Mouse (Mus musculus) adrenal gland, postnatal 10 days (tissue): Measurements from ENCODE around the gene Mdh1b. TPM values are rescaled to one million over a fixed set of nuclear protein-coding genes. Genes with fewer than 3 reads are reported as not detected.
A peak's percentile ranks its signal among the peaks of the same experiment; 100 is the strongest.

Experiments
- DNase-seq: peaks from one replicate; pipeline ENCODE4 v3.0.0; 2021; ENCODE audit warnings: mixed read lengths
- long read RNA-seq, 2 experiments: library from polyadenylated mRNA; stranded (forward); transcript quantifications; one replicate each; pipeline ENCODE4 v2.0.0; 2021
- total RNA-seq, 2 experiments: library from RNA; stranded (reverse); gene quantifications; 2 replicates each; pipeline ENCODE4 v1.2.3; 2021

Mdh1b gene
- not detected for total RNA-seq
- long read RNA-seq, experiment 1: 0 reads
- long read RNA-seq, experiment 2: 0 reads

DNA sequence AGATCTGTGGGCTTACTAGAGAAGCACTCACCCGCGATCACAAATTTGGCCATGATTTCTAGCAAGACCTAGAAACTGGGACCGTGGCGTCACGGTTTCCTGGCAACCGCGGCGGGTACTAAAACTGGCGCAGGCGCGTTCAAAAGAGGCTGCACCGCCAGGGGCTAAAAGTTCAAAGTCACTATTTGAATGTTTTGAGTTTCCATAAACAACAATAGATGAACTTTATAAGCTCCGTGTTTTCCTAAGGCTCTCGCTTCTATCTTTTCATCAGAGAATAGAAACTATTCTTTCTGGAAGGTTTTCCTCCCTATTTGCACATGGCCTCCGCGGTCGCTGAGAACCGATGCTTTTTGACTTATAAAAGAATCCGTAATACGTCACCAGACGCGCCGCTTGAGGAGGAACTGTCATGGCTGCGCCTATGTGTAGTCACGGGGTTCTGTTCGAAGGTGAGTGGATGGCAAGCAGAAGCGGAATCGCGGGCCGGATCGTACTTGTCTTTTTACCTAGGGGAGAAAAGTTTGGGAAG lies at the start of gene Mdh1b, which contains the start of gene Fastkd2:
TSS of gene Mdh1b (minus strand) at position 79 of the 532 bp plus-strand sequence.
TSS of gene Fastkd2 (plus strand) at position 375 of the 532 bp plus-strand sequence.
- peak; percentile 94 for DNase-seq

DNA sequence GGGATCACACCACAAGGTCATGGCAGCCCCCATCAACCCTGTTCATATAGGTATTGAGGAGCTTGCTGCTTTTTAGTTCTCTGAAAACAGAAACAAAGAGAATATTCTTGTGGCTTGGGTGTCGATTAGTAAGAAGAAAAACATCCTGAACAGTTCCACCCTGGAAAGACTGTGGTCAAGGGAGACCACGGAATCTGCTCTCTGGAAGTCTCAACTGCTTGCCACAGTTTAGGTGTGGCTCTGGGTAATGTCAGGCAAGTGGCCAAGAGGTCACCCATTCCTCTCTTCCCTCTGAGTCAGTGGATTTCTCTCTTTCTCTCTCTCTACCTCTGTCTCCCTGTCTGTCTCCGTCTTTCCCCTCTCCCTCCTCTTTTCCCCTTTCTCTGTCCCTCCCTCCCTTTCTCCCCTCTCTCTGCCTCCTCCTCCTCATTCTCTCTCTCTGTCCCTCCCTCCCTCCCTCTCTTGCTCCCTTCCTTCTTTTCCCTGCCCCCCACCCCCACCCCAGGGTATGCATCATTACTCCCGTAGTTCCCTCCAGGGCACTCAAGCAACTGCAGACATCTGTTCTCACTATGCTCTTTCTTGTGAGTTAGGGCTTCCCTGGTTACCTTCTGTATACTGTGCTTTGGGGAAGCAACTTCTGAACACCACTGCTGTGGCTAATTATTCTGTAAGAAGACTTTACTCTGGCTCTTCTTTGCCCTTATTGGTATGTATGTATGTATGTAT lies 46.9 kb upstream of the Mdh1b start:
- DNase-seq: no peak

DNA sequence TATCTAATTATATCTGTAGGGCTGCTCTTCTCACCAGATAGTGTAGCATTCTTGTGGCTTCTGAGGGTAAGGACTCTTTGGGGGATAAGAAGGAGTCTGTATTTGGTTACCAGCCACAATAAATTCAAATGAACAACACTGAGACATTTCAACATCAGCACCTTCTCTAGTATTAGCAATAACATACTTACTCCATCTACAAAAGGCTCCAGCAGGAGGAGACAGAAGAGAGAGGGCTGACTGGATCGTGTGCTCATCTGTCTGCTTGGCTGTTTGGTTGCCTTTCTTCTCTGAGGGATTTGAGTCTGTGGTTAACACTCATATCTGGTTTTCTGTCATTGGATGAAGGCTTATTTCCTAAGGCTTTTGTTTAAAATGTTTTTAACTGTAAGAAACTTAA lies 46.3 kb upstream of the Mdh1b start:
- DNase-seq: no peak

DNA sequence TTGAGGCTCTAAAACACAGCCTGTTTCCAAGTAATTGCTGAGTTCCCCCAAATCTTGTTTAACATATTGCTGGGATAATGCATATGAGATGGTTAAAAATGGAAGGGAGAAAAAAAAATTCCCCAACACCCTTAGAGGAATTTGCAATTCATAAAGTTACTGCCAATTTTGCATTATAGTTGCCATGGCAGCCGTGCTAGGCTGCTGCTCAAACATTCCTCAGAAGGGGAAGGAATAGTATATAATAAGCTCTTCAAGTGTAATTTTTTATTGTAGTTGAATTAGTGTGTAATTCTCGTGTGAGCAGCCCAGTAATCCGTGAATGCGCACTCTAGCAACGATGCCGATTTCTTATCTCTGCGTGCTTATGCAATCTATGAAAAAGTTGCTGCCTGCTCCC lies 40.2 kb upstream of the Mdh1b start:
- DNase-seq: no peak

DNA sequence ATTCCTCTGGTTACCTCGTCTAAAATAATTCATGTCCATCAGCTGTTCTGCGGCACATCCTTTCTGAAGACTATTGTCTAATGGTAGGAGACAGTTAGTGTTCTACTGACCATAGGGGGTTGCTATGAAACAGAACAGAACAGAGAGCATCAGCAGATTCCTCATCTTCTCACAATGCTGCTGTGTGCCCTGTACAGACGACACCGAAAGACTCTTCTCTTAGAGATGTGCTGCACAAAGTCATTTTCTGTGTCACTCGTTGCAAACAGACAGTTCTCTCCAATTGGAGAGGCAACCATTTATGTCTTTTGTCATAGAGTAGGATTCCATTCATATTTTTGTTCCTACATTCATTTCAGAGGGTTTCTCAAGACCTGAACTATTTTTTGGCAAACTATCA lies 39.0 kb upstream of the Mdh1b start, which contains the start of gene 4933402D24Rik:
TSS of gene 4933402D24Rik (minus strand) at position 101 of the 400 bp plus-strand sequence.
- no peak for DNase-seq

DNA sequence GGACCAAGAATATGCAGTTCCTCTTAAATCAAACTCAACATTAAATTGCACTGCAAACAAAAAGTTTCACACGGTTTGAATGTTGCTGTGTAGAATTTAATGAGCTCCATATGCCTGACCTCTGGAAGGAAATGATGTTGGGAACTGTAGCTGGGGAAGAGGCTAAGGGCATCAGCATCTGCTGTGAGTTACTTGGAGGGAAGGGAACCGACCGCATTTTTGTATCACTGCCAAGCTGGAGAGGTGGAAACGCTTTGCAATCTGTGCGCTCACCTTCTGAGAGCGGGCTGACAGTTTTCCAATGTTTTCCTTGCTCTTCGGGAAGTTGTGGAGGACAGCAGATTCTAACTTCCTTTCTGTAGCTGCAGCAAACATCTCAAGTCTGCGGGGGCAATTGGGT lies 38.0 kb upstream of the Mdh1b start:
- DNase-seq: no peak

DNA sequence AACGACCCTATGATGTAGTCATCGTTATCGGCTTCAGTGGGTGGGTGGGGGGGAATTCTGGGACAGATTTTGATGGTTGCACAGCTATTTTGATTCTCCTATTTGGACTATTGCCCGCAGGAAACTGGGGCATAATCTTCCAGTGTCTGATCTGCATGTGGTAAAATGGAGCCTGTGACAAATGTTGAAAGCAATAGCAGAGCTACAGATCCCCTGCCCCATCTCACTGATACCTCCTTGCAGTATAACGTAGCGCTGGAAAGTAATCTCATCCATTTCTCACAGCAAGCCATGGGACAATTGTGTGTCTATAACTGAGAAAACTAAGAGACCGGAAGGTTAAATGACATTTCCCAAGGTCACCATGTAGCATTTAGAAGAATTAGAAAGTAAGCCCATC lies 34.3 kb upstream of the Mdh1b start:
- no peak for DNase-seq

DNA sequence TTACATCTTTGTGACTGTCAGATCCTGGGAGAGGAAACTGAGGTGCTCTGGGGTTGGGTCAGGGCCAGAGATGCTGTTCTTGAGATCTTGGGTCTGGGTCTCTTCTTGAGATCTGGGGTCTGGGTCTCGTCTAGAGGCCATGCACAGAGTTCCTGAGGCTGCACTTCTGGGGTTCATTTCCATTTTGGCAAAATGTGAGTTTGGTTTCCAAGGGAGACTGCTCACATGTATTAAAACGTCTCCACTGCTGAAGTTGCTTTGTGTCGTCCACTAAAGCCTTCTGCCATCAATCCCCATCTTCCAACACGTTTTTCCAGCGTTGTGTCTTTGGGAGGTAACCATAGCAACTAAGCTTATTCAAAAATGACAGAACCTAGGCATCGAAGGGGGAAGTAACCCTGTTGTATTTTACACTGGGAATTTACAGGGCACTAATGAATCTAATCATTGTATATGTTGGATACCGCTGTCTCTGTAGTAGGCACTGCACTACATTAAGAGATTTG lies 33.8 kb upstream of the Mdh1b start:
- no peak for DNase-seq

DNA sequence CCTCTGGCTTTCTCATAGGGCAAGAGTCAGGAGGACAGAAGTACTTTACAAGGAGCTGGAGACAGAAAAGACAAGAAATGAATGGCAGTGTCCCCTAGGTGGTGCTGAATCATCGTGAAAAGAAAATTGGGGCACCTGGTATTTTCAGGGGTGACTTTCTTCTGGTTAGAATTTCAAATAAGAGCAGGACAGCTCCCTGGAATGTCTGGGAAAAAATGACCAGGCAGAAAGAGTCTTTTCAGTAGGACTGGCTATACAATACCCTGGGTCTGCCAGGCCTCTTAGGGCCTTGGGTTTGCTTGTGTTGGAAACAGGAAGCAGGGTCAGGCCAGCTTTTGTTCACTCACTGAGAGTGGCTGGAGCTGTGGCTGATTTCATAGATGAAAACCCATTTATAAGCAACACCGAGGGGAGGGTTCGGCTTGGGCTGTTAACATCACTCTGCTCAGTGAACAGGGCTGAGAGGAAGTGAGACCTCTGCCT lies 33.1 kb upstream of the Mdh1b start:
- DNase-seq: peak; percentile 41

DNA sequence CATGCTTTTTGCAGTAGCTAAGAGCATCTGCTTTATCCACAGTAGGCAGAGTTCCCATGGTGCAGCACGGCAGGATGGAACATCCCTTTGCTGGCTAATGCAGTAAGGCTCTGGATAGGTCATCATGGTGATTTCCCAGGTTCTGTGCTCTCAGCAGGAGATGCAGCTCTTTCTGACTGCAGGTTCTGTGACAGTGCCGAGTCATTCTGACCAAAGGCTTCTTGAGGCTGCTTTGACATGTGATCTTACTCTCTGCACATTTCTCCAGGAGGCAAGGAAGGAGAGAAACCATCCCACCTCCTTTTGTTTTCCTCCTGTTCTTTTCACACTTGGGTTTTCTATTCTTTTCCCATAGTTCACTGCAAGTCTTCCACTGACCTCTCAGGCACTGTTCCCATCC lies 25.9 kb upstream of the Mdh1b start:
- no peak for DNase-seq

DNA sequence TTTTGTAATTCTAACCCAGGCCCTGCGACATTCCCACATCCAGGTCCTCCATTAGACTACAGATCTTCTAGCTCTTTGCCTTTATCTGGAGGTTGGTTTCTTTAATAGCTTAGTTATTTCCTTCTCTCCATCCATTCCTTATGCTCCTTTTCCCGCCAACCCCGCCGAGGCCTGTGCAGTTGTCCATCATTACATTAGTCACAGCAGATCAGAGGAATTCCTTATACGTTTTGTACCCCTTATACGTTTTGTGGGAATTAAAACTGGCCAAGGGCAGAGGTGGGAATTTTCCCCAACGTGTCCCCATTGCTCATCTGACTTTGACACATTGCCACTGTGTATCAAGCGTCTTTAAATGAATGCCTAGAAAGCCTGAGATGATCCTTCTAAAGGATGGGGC lies 322 bp downstream of the Mdh1b start:
- no peak for DNase-seq

DNA sequence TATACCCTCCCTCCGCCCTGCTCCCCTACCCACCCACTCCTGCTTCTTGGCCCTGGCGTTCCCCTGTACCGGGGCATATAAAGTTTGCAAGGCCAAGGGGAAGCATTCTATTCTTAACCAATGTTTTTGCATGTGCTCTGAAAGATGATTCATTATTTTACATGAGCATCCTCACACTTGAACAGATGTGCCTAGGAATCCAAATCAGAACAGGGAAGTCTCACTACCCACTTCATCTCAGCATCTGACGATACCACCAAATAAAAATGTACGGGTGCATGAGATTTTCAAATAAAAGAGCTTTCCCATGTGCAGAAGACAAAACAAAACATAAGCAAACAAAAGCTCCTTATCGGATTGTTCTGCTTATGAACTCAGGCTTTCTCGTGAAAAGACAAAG lies 10.0 kb downstream of the Mdh1b start:
- no peak for DNase-seq

DNA sequence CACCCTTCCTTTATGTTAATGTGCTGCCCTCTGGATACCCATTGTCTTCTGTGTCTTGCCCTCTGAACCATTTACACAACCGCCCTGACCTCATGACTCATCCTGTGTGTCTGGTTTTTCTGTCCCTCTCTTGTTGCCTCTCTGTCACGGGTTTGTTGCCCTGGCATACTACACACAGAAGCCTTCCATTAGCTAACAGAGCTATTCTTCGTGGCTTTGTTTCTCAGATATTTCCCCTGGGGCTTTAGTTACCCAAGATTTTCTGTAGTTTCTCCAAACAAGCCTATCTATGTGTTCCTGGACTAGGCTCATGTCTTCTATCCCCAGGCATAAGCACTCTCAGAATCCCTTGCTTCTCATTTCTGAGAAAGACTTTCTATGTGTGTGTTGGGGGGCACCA lies 21.2 kb downstream of the Mdh1b start:
- no peak for DNase-seq

DNA sequence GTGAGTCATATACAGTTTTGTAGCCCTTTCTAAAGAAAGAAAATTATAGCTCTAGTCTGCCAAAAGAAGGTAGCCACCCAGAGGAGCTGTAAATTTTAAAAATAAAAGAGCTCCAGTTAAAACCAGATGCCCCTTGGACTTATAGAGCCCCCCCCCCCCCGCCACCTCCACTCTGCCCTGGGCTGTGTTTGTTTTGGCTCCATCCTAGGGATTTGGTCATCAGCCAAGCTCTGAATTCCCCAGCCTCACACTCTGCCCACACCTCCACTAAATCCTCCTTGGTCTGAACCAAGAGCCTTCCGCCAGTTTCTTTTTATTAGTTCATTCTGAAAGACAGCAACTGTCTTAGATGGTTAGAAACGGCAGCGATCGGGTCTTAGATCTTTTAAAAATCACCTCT lies 24.4 kb downstream of the Mdh1b start:
- DNase-seq: peak; percentile 18

DNA sequence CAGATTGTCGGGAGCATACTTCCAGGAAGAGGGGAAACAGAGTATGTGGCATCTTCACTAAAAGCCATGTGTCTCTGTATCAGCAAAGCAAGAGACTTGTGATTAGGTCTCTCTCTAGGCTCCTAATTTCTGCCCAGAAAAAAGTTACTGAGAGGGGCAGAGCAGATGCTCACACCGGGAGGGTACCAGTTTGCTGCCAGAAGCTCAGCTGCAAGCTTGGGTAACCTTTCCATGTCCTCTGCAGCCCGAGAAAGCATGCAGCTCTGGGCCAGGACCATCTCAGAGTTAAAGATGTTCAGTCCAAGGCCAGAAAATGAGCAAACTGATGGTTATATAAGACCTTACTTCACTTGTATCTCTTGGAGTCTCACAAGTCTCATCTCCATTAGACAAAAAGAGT lies 33.3 kb downstream of the Mdh1b start:
- no peak for DNase-seq

DNA sequence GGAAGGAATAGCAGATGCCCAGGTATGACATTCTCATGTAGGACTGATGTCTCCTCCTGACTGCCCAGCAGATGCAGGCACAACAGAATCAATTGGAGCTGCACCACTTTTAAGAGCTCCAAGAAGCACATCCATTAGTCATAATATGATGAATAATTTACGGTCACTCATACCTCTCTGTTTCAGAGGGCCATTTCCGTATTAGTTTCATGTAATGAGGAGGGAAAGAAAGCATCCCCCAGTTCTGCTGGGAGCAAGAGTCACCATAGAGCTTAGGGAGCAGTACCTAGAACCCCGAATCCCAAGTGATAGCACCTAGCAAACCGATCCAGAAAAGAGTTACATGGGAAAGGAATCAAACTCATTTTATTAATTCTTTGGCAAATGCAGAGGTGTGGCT lies 43.3 kb downstream of the Mdh1b start, which contains the start of gene Dytn:
TSS of gene Dytn (minus strand) at position 101 of the 400 bp plus-strand sequence.
- DNase-seq: no peak

DNA sequence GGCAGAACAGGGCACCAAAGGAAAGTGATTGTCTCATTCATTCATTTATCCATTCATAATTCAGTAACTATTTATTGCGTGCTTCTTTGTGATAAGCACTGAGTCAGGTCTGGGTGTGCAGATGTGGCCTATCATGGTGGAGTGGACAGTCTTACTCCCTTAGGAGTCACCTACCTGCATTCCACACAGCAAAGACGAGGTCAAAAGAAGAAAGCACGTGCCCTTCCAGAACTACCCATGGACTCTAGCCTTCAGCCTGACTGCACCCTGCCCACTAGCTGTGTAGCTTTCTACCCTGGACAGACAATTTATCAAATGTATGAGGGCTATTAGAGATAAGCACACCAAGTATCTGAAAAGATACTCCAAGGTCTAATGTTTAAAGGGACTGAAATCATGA lies 54.1 kb downstream of the Mdh1b start:
- DNase-seq: no peak

DNA sequence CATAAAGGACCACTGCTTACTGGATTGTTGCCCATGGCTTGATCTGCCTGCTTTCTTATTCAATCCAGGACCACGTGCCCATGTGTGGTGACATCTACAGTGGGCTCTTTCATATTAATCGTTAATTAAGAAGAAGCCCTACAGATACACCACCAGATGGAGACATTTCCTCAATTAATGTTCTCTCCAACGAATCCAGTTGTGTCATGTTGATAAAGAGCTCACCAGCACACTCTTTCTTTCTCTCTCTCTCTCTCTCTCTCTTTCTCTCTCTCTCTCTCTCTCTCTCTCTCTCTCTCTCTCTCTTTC lies 61.3 kb downstream of the Mdh1b start:
- DNase-seq: no peak

DNA sequence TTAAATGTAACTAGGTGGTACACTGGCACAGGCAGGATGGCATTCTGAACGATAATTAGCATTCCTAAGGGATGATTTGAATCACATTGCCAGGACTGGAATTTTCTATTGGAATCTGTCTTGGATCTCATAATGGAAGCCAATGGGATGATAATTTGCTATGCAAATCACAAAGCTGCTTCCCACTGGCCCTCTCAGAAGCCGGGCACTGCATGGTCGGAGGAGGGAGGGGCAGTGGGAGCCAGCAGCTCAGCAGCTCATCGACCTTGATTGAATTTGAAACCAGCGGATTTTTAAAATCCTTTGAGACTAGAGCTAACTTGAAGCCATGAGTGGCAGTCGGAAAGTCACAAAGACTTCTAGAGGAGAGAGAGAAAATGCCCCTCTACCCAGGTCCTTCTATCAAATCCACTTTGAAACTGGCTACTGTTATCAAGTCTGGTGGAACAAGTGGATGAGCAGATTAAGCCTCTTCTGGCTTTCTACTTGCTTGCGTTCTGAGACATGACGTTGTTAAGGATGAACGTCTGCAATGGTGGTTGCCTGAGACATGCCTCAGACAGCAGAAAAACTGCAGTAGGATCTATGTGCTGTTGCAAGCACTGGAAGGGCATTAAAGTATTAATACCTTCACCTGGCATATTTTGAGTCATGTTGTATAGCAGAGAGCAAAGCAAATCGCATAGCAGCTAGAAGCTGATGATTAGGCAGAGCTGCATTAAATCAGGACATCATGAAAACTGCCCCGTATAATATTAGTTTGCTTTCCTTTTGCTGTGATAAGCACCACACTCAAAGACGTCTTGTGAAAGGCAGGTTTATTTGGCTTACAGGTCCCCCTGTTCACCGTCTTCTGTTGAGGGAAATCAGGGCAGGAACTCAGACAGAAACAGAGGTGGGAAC lies 61.9 kb downstream of the Mdh1b start:
- DNase-seq: no peak

DNA sequence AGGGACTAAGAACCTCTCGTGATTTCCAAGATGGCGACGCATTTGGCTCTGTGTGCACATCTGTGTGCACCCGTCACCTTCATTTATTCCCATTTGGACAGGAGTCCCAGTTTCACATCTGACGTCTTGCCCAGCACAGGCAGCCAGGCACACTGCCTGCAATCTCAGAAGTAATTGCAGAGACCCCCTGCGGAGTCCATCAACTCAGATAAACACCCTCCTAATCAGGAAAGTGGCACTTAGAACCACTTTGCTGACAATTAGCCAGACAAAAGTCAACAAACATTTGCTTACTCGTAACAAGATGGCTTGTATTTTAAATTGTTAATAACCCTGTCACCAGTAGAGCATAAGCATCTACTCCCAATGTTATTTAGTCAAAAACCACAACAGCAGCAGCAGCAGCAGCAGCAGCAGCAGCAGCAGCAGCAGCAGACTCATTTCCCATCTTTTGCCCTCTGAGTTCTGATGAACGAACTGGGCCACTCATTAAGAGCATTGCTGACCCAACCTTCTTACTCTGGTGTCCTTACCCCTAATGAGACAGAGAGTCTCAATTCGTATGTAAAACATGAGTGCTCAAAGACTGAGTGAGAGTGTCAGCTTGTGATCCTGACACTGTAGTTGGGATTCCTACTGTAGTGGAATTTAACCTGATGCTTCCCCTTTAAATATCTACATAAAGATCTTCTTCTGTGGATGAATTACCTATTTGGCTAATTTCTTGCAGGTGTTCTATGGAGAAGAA lies 62.7 kb downstream of the Mdh1b start:
- DNase-seq: no peak

DNA sequence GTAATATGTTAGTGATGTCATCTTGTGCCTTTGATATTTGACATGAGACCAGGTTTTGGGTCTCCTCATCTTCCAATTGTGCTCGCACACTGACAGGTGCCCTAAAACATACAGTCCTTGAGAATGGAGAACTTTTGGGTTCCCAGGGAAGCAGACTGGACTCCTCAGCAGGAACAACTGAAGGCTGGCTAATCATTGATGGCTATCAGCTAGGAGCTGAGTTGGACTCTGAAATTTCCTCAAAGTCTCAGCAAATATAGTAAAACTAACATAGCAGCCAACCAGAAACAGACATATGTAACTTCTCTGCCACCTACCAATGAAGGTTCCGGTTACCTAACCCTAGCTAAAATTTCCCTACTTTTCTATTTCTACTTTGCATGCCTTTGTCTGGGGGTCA lies 64.0 kb downstream of the Mdh1b start:
- no peak for DNase-seq

DNA sequence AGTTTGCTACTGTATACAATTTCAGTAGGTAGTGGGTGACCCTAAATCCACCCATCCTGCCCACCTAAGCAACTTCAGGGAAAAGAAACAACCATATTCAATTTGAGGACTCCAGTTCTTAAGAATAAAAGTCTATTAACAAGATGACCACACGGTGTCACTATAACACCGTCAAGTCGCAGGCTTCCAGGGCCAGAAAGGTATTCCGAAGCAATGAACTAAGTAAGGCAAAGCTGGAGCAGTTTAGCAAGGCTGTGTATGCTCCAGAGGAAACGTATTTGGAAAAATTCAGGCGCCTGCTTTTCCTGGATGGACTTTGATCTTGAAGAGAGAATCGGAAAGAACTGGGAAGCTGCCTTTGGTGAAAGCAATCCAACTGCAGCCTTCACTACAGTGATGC lies 70.5 kb downstream of the Mdh1b start:
- peak; percentile 44 for DNase-seq
